Mouse (Mus musculus) spleen, adult 2 months (tissue): ENCODE results near the gene Zfp719. TPM values are rescaled to one million over a fixed set of nuclear protein-coding genes. Genes with fewer than 3 reads are reported as not detected.

Source experiments
- DNase-seq, 2 experiments: peaks; one replicate each; pipeline versions ENCODE4 v3.0.0 to v3.0.0-alpha.2; 2012 to 2021; ENCODE audit warnings: low spot score in 2 of 2, low read depth in 1 of 2
- H3K27ac ChIP-seq: fragments of 200-500 bp; 2 replicates; pipeline ENCODE4 v1.5.1; 2012; ENCODE audit warnings: low read length, inconsistent platforms; ENCODE audit not compliant: insufficient read depth
- H3K27me3 ChIP-seq: fragments of 200-500 bp; 2 replicates; pipeline ENCODE4 v1.6.1; 2012; ENCODE audit warnings: mild to moderate bottlenecking, moderate library complexity, low read length, inconsistent platforms; ENCODE audit not compliant: control insufficient read depth, insufficient read depth
- H3K36me3 ChIP-seq: fragments of 200-500 bp; 2 replicates; pipeline ENCODE4 v1.6.1; 2012; ENCODE audit warnings: mild to moderate bottlenecking, low read length, inconsistent platforms; ENCODE audit not compliant: control insufficient read depth, insufficient read depth
- H3K4me1 ChIP-seq: fragments of 200-500 bp; 2 replicates; pipeline ENCODE4 v1.6.1; 2011; ENCODE audit warnings: inconsistent platforms; ENCODE audit not compliant: control insufficient read depth, insufficient read depth, insufficient read length
- H3K4me3 ChIP-seq: fragments of 200-500 bp; 2 replicates; pipeline ENCODE4 v1.5.1; 2011; ENCODE audit warnings: mild to moderate bottlenecking, inconsistent platforms; ENCODE audit not compliant: insufficient read depth, insufficient read length; ENCODE audit errors: extremely low read depth
- CTCF ChIP-seq: fragments of 200-500 bp; IDR thresholded peaks from 2 replicates; pipeline ENCODE4 v1.5.1; 2011; ENCODE audit warnings: mild to moderate bottlenecking, inconsistent platforms; ENCODE audit not compliant: insufficient read depth, insufficient read length, insufficient replicate concordance; ENCODE audit errors: extremely low read depth
- POLR2A ChIP-seq: fragments of 200-500 bp; IDR thresholded peaks from 2 replicates; pipeline ENCODE4 v1.6.1; 2011; ENCODE audit warnings: low read depth, low read length, inconsistent platforms
- WGBS: fragments of 180-500 bp; shearing (Covaris S2); methylation state at CpG from one replicate; pipeline ENCODE4 v1.1.7; 2018; 5-methylcytosine and 5-hydroxymethylcytosine counted together
- polyA plus RNA-seq: library from polyadenylated mRNA; depleted of rRNA; stranded (reverse); fragments of >200 nt; gene quantifications from 2 replicates; pipeline ENCODE4 v1.2.3, GENCODE M21; 2012

The Zfp719 gene
- polyA plus RNA-seq, 1 experiment = 0.78 TPM

DNA sequence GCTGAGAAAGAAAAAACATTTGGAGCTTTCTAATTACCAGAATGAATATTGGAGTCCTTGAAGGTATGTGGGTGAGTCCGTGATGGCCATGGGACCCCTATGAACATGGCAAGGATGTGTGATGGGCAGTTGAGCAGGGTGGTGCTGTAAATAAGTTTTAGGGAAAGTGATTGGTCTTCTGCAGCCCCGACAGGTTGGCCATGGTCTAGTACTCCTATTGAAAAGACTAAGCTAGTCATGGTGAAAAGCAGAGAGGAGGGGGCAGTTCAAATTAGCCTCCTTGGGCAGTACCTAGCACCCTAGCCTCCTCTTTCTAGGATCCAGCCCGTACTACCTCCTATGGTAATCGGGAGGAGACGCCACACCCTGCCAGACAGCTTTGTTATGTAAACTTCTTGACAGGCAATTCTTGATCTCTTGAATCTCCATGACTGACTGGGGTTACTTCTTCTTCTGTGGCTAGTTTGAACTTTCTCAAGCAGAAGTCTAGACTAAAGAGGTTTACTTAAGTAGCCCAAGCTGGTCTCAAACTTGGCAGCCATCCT is 28.4 kb downstream of the Zfp719 start:
- Histone ChIP-seq H3K27ac (no peak overlapping the region), H3K4me1 (no peaks in the 10 kb centered on the region), H3K27me3 (no peaks in the 10 kb centered on the region), H3K4me3 (no peak overlapping the region), H3K36me3 (no peaks in the 10 kb centered on the region)
- no peak for DNase-seq
- TF ChIP-seq CTCF (no peak), POLR2A (no peak)
- WGBS = 47% methylated on average over 5 of the region's 5 CpGs

DNA sequence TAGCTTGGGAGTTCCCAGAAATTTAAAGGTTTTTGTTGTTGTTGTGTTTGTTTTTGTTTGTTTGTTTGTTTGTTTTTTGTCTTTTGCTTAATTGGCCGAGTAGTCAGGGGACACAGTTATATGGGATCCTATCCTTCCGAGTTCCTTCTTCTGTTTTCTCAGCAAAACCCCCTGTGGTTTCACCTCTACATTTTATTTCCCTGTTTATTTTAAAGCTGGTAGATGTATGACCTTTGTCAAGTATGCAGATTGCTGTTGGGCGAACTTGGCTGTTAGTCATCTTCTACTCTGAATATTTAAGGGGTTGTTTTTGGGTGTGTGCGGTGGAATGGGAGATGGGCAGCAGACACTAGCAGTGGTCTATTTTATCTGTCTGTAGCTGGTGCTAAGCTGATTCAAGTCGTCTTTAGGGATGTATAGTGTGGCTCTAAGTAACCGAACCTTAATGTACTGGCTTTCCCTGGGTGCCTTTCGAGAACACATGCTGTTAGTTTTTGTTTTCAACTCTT is 29.0 kb downstream of the Zfp719 start:
- H3K27me3 ChIP-seq = no peaks in the 10 kb centered on the region
- no peak overlapping the region for H3K4me3 ChIP-seq
- TF ChIP-seq CTCF (no peak), POLR2A (no peak)
- no peaks in the 10 kb centered on the region for H3K4me1 ChIP-seq
- no peak for DNase-seq
- no peak overlapping the region for H3K27ac ChIP-seq
- WGBS = 67% methylated on average over 7 of the region's 7 CpGs
- H3K36me3 ChIP-seq = no peaks in the 10 kb centered on the region

DNA sequence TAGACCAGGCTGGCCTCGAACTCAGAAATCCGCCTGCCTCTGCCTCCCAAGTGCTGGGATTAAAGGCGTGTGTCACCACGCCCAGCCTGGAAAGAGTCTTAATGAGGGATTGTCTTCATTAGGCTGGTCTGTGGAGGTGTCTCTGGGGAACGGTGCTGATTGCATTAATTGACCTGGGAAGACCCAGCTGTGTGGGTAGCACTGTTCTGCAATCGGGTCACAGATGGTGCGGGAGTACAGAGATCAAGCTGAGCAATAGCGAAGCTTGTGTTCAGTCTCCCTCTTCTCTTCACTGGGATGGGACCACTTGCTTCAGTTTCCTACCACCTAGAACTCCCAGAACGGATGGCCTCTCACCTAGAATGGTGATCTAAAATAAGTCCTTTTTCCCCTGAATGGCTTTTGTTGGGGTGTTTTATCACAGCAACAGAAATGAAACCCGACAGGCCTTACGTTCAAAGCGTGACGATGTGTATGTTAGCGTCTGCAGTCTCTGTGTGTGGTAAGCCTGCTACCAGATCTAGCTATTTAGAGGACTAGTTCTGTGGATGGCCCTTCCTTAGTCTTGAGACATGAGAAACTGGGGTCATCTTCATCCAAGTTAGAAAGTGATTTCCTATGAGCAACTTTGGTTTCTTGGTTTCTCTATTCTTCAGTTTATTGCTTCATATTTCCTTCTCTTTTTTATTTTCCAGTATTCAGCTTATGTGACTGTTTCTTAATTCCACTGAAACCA is 34.6 kb downstream of the Zfp719 start:
- TF ChIP-seq POLR2A = no peak
- TF ChIP-seq CTCF = no peak
- WGBS = 87% methylated on average over 14 of the region's 14 CpGs
- H3K4me1 ChIP-seq = no peaks in the 10 kb centered on the region
- no peaks in the 10 kb centered on the region for H3K36me3 ChIP-seq
- no peak overlapping the region for H3K4me3 ChIP-seq
- no peak overlapping the region for H3K27ac ChIP-seq
- no peak for DNase-seq
- H3K27me3 ChIP-seq = no peaks in the 10 kb centered on the region

DNA sequence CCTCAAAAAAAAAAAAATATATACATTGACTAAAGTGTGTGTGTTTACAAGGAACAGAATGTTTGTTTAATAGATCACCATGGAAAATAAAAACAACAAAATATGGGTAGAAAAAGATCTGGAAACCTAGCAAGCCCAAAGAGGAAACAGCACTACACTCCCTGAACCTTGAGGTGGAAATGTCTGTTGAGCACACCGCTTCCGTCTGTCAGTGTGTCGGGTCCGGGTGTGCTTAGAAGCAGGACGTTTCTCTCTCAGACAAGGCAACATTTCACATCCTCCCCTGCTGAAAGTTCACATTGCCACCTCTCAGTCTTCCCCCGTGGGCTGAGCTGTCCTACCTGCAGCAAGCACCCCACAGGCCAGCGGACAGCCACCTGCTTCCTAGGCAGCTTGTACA is 43.5 kb downstream of the Zfp719 start:
- no peak for DNase-seq
- Histone ChIP-seq H3K27me3 (no peaks in the 10 kb centered on the region), H3K36me3 (no peaks in the 10 kb centered on the region), H3K4me1 (no peaks in the 10 kb centered on the region), H3K27ac (no peak overlapping the region), H3K4me3 (no peak overlapping the region)
- TF ChIP-seq CTCF = no peak
- no peak for TF ChIP-seq POLR2A
- WGBS = 43% methylated on average over 7 of the region's 7 CpGs

DNA sequence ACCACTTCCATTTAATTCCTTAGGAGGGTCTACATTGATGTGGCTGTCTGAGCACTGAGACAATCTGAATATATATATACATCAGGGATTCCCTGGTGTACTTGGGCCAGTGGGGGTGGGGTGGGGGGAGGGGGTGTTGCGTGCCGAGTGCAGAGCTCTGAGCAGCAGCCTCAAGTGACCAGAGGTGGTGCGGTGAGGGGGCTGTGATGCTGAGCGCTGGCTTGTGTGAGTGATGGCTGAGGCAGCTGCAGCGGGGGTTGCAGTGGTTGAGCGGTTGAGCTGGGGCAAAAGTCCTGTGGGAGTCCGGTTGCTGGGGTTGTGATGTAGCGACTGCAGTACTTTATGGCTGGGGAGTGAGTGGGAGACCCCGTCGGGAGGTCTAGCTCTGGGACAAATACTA is 44.4 kb downstream of the Zfp719 start:
- TF ChIP-seq CTCF (no peak), POLR2A (no peak)
- DNase-seq = no peak
- 57% methylated on average over 10 of the region's 10 CpGs for WGBS
- H3K27me3 ChIP-seq = no peaks in the 10 kb centered on the region
- H3K36me3 ChIP-seq = no peaks in the 10 kb centered on the region
- no peaks in the 10 kb centered on the region for H3K4me1 ChIP-seq
- H3K27ac ChIP-seq = no peak overlapping the region
- no peak overlapping the region for H3K4me3 ChIP-seq

DNA sequence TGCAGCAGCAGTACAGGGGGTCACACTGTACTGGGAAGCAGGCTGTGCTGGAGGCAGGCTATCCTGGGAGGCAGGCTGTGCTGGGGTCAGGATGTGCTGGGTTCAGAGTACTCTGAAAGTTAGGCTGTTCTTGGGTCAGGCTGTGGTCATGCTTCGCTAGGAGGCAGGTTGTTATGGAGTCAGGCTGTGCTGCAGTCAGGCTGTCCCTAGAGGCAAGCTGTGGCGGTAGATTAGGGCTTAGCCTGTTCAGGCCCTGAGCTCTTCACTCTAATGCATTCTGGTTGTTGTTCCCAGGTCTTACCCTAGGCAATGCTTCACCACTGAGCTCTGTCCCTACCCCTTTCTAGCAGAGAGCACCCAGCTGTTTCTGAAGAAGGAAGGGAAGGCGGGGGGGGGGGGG is 45.7 kb downstream of the Zfp719 start:
- TF ChIP-seq POLR2A (no peak), CTCF (no peak)
- no peak overlapping the region for H3K4me3 ChIP-seq
- H3K36me3 ChIP-seq = no peaks in the 10 kb centered on the region
- no peaks in the 10 kb centered on the region for H3K27me3 ChIP-seq
- H3K27ac ChIP-seq = no peak overlapping the region
- no peaks in the 10 kb centered on the region for H3K4me1 ChIP-seq
- 57% methylated on average over 3 of the region's 3 CpGs for WGBS
- DNase-seq = no peak
